Mouse (Mus musculus): ENCODE data around the gene Wfdc9.
"Not testable (repeated sequence)": the region's sequence is repeated elsewhere in the genome, so short reads cannot be mapped to it uniquely, and the experiment has no call there.

Gene Wfdc9

GRCm38 (mm10) chr2:164619050-164619449 lies 37.3 kb downstream of the Wfdc9 start:
- DNase-seq (ENCODE audit: low read depth, low spot score), result no peak

GRCm38 (mm10) chr2:164615386-164615785 lies 41.0 kb downstream of the Wfdc9 start:
- no peak for DNase-seq (ENCODE audit: low read depth, low spot score)

GRCm38 (mm10) chr2:164613471-164613870 lies 42.9 kb downstream of the Wfdc9 start, which contains the start of the genes Wfdc6b and Wfdc8:
TSS of gene Wfdc6b (plus strand) at chr2:164613522.
TSS of gene Wfdc8 (minus strand) at chr2:164613626.
- not testable (repeated sequence) for DNase-seq (ENCODE audit: low read depth, low spot score)

GRCm38 (mm10) chr2:164608781-164609180 lies 47.6 kb downstream of the Wfdc9 start:
- no peak for DNase-seq (ENCODE audit: low read depth, low spot score)

GRCm38 (mm10) chr2:164604411-164604810 lies 52.0 kb downstream of the Wfdc9 start:
- DNase-seq (ENCODE audit: low read depth, low spot score), result no peak

- DNase-seq (ENCODE audit: low read depth, low spot score), result no peak
Measured at GRCm38 (mm10) chr2:164603482-164603881, 52.9 kb downstream of the Wfdc9 start.

GRCm38 (mm10) chr2:164600179-164600578 lies 56.2 kb downstream of the Wfdc9 start:
- DNase-seq (ENCODE audit: low read depth, low spot score), result peak; percentile 31
